Mouse (Mus musculus) MEL (cell line): ENCODE measurements around the gene Rab13. TPM values are rescaled to one million over a fixed set of nuclear protein-coding genes. Genes with fewer than 3 reads are reported as not detected.
A peak's percentile ranks its signal among the peaks of the same experiment; 100 is the strongest.

ENCODE experiments used
- DNase-seq: peaks from one replicate; pipeline ENCODE4 v3.0.0; 2011; ENCODE audit warnings: low read depth, low spot score
- H3K27ac ChIP-seq: 2 replicates; pipeline ENCODE4 v1.5.1; 2012; ENCODE audit warnings: low read depth, mild to moderate bottlenecking, control low read depth, low read length, moderate library complexity; ENCODE audit not compliant: control insufficient read depth
- H3K27me3 ChIP-seq, 2 experiments: fragments of 150-350 bp in 1 of 2; sonication (generic) in 1 of 2; 2 replicates each; pipeline ENCODE4 v1.6.1; 2012; ENCODE audit warnings: low read length in 2 of 2, mild to moderate bottlenecking in 2 of 2, improper control_type of control experiment in 1 of 2, moderate library complexity in 1 of 2; ENCODE audit not compliant: insufficient read depth in 2 of 2, control insufficient read depth in 1 of 2
- H3K36me3 ChIP-seq, 2 experiments: 2 replicates each; pipeline ENCODE4 v1.6.1; 2012 to 2014; ENCODE audit warnings: low read length in 2 of 2, improper control_type of control experiment in 1 of 2, inconsistent platforms in 1 of 2, mild to moderate bottlenecking in 1 of 2; ENCODE audit not compliant: insufficient read depth in 2 of 2, control insufficient read depth in 1 of 2
- H3K4me1 ChIP-seq, 2 experiments: fragments of 150-350 bp in 1 of 2; sonication (generic) in 1 of 2; 2 replicates each; pipeline ENCODE4 v1.6.1; 2012; ENCODE audit warnings: low read length in 2 of 2, improper control_type of control experiment in 1 of 2, mild to moderate bottlenecking in 1 of 2; ENCODE audit not compliant: insufficient read depth in 2 of 2, control insufficient read depth in 1 of 2
- H3K4me3 ChIP-seq, 2 experiments: fragments of 150-350 bp in 1 of 2; sonication (generic) in 1 of 2; 2 replicates each; pipeline ENCODE4 v1.5.1; 2012; ENCODE audit warnings: low read depth in 2 of 2, low read length in 2 of 2, mild to moderate bottlenecking in 2 of 2, moderate library complexity in 2 of 2, control low read depth in 1 of 2, improper control_type of control experiment in 1 of 2; ENCODE audit not compliant: control insufficient read depth in 1 of 2, insufficient read depth in 1 of 2
- H3K79me2 ChIP-seq: 2 replicates; pipeline ENCODE4 v1.6.1; 2012; ENCODE audit warnings: mild to moderate bottlenecking, low read length, moderate library complexity; ENCODE audit not compliant: control insufficient read depth, poor library complexity, insufficient read depth
- H3K9ac ChIP-seq: 2 replicates; pipeline ENCODE4 v1.6.1; 2012; ENCODE audit warnings: low read depth, mild to moderate bottlenecking, control low read depth, low read length, moderate library complexity; ENCODE audit not compliant: control insufficient read depth, poor library complexity, severe bottlenecking
- H3K9me3 ChIP-seq: fragments of 150-350 bp; sonication (generic); replicated peaks from 2 replicates; pipeline ENCODE4 v1.6.1; 2012; ENCODE audit warnings: mild to moderate bottlenecking, low read length, improper control_type of control experiment, moderate library complexity; ENCODE audit not compliant: insufficient read depth
- BHLHE40 ChIP-seq: IDR thresholded peaks from 2 replicates; pipeline ENCODE4 v1.6.1; 2012; ENCODE audit warnings: low read depth, mild to moderate bottlenecking, inconsistent platforms, low read length, improper control_type of control experiment, borderline replicate concordance
- CHD1 ChIP-seq: IDR thresholded peaks from 2 replicates; pipeline ENCODE4 v1.6.1; 2012; ENCODE audit warnings: low read depth, mild to moderate bottlenecking, inconsistent platforms, low read length, improper control_type of control experiment
- CHD2 ChIP-seq: IDR thresholded peaks from 2 replicates; pipeline ENCODE4 v1.6.1; 2011; ENCODE audit warnings: low read length, improper control_type of control experiment
- E2F4 ChIP-seq: IDR thresholded peaks from 2 replicates; pipeline ENCODE4 v1.6.1; 2011; ENCODE audit warnings: low read depth, low read length, improper control_type of control experiment, borderline replicate concordance
- ELF1 ChIP-seq: IDR thresholded peaks from 2 replicates; pipeline ENCODE4 v1.6.1; 2014; ENCODE audit warnings: low read depth, mild to moderate bottlenecking, inconsistent platforms, low read length, improper control_type of control experiment, moderate library complexity
- EP300 ChIP-seq, 2 experiments: IDR thresholded peaks; 2 replicates each; pipeline ENCODE4 v1.6.1; 2011; ENCODE audit warnings: improper control_type of control experiment in 2 of 2, low read length in 2 of 2, low read depth in 1 of 2, mild to moderate bottlenecking in 1 of 2
- GABPA ChIP-seq: IDR thresholded peaks from 2 replicates; pipeline ENCODE4 v1.6.1; 2012; ENCODE audit warnings: low read depth, mild to moderate bottlenecking, inconsistent platforms, low read length, improper control_type of control experiment, moderate library complexity
- GATA1 ChIP-seq: IDR thresholded peaks from 2 replicates; pipeline ENCODE4 v1.6.1; 2011; ENCODE audit warnings: low read depth, low read length, improper control_type of control experiment
- HCFC1 ChIP-seq: IDR thresholded peaks from 2 replicates; pipeline ENCODE4 v1.6.1; 2012; ENCODE audit warnings: low read depth, mild to moderate bottlenecking, inconsistent platforms, low read length, improper control_type of control experiment, moderate library complexity
- JUND ChIP-seq: IDR thresholded peaks from 2 replicates; pipeline ENCODE4 v1.6.1; 2011; ENCODE audit warnings: low read depth, mild to moderate bottlenecking, improper control_type of control experiment, low read length
- KAT2A ChIP-seq: conservative IDR thresholded peaks from 2 replicates; pipeline ENCODE4 v1.6.1; 2012; ENCODE audit warnings: low read depth, low read length, improper control_type of control experiment, inconsistent platforms
- MAFK ChIP-seq: IDR thresholded peaks from 2 replicates; pipeline ENCODE4 v1.6.1; 2011; ENCODE audit warnings: low read depth, mild to moderate bottlenecking, low read length, improper control_type of control experiment, borderline replicate concordance
- MAX ChIP-seq: IDR thresholded peaks from 2 replicates; pipeline ENCODE4 v1.6.1; 2011; ENCODE audit warnings: low read length, improper control_type of control experiment
- MAZ ChIP-seq: IDR thresholded peaks from 2 replicates; pipeline ENCODE4 v1.6.1; 2012; ENCODE audit warnings: low read depth, mild to moderate bottlenecking, inconsistent platforms, low read length, improper control_type of control experiment
- MYB ChIP-seq: IDR thresholded peaks from 2 replicates; pipeline ENCODE4 v1.6.1; 2011; ENCODE audit warnings: mild to moderate bottlenecking, low read depth, low read length, improper control_type of control experiment
- MYC ChIP-seq: IDR thresholded peaks from 2 replicates; pipeline ENCODE4 v1.6.1; 2011; ENCODE audit warnings: low read depth, mild to moderate bottlenecking, low read length, improper control_type of control experiment, moderate library complexity
- NELFE ChIP-seq: IDR thresholded peaks from 2 replicates; pipeline ENCODE4 v1.6.1; 2011; ENCODE audit warnings: low read depth, low read length, improper control_type of control experiment
- NRF1 ChIP-seq: IDR thresholded peaks from 2 replicates; pipeline ENCODE4 v1.6.1; 2014; ENCODE audit warnings: low read depth, mild to moderate bottlenecking, inconsistent platforms, low read length, improper control_type of control experiment, moderate library complexity; ENCODE audit not compliant: poor library complexity, insufficient read depth, severe bottlenecking
- POLR2A ChIP-seq, 2 experiments: IDR thresholded peaks; 2 replicates each; pipeline ENCODE4 v1.6.1; 2011 to 2012; ENCODE audit warnings: low read length in 2 of 2, mild to moderate bottlenecking in 2 of 2, control low read depth in 1 of 2, improper control_type of control experiment in 1 of 2, low read depth in 1 of 2, moderate library complexity in 1 of 2; ENCODE audit not compliant: control insufficient read depth in 1 of 2, insufficient read depth in 1 of 2, poor library complexity in 1 of 2
- POLR2AphosphoS2 ChIP-seq: IDR thresholded peaks from 2 replicates; pipeline ENCODE4 v1.6.1; 2011; ENCODE audit warnings: low read length, improper control_type of control experiment
- POLR2AphosphoS5 ChIP-seq: IDR thresholded peaks from 2 replicates; pipeline ENCODE4 v1.6.1; 2012; ENCODE audit warnings: low read depth, borderline replicate concordance, mild to moderate bottlenecking, inconsistent platforms, low read length, moderate library complexity, mixed read lengths
- RAD21 ChIP-seq: IDR thresholded peaks from 2 replicates; pipeline ENCODE4 v1.6.1; 2011; ENCODE audit warnings: mild to moderate bottlenecking, low read depth, low read length, improper control_type of control experiment
- RCOR1 ChIP-seq: IDR thresholded peaks from 2 replicates; pipeline ENCODE4 v1.6.1; 2012; ENCODE audit warnings: low read depth, mild to moderate bottlenecking, inconsistent platforms, low read length, improper control_type of control experiment
- SIN3A ChIP-seq: IDR thresholded peaks from 2 replicates; pipeline ENCODE4 v1.6.1; 2012; ENCODE audit warnings: low read length, improper control_type of control experiment, inconsistent platforms
- SMC3 ChIP-seq: IDR thresholded peaks from 2 replicates; pipeline ENCODE4 v1.6.1; 2011; ENCODE audit warnings: low read depth, low read length, improper control_type of control experiment
- TAL1 ChIP-seq: IDR thresholded peaks from 2 replicates; pipeline ENCODE4 v1.6.1; 2012; ENCODE audit warnings: mild to moderate bottlenecking, inconsistent platforms, low read length, moderate library complexity, mixed read lengths
- TBP ChIP-seq: IDR thresholded peaks from 2 replicates; pipeline ENCODE4 v1.8.0; 2011; ENCODE audit warnings: low read depth, low read length, improper control_type of control experiment
- TCF12 ChIP-seq: IDR thresholded peaks from 2 replicates; pipeline ENCODE4 v1.6.1; 2014; ENCODE audit warnings: low read depth, mild to moderate bottlenecking, inconsistent platforms, low read length, improper control_type of control experiment, moderate library complexity
- UBTF ChIP-seq: IDR thresholded peaks from 2 replicates; pipeline ENCODE4 v1.6.1; 2012; ENCODE audit warnings: low read depth, mild to moderate bottlenecking, inconsistent platforms, low read length, improper control_type of control experiment, moderate library complexity, borderline replicate concordance; ENCODE audit not compliant: insufficient read depth
- USF1 ChIP-seq: IDR thresholded peaks from 2 replicates; pipeline ENCODE4 v1.6.1; 2014; ENCODE audit warnings: low read depth, mild to moderate bottlenecking, inconsistent platforms, low read length, improper control_type of control experiment, moderate library complexity
- USF2 ChIP-seq, 2 experiments: IDR thresholded peaks; 2 replicates each; pipeline ENCODE4 v1.6.1; 2011 to 2012; ENCODE audit warnings: improper control_type of control experiment in 2 of 2, low read length in 2 of 2, borderline replicate concordance in 1 of 2, inconsistent platforms in 1 of 2, low read depth in 1 of 2, mild to moderate bottlenecking in 1 of 2; ENCODE audit not compliant: insufficient read depth in 1 of 2
- ZC3H11A ChIP-seq: IDR thresholded peaks from 2 replicates; pipeline ENCODE4 v1.6.1; 2012; ENCODE audit warnings: low read depth, mild to moderate bottlenecking, inconsistent platforms, low read length, improper control_type of control experiment
- ZKSCAN1 ChIP-seq: IDR thresholded peaks from 2 replicates; pipeline ENCODE4 v1.6.1; 2012; ENCODE audit warnings: low read depth, mild to moderate bottlenecking, inconsistent platforms, low read length, improper control_type of control experiment, moderate library complexity
- ZMIZ1 ChIP-seq: IDR thresholded peaks from 2 replicates; pipeline ENCODE4 v1.6.1; 2012; ENCODE audit warnings: low read depth, mild to moderate bottlenecking, inconsistent platforms, low read length, improper control_type of control experiment, moderate library complexity
- ZNF384 ChIP-seq: IDR thresholded peaks from 2 replicates; pipeline ENCODE4 v1.6.1; 2012; ENCODE audit warnings: low read depth, mild to moderate bottlenecking, inconsistent platforms, low read length, improper control_type of control experiment
- polyA plus RNA-seq, 2 experiments: library from polyadenylated mRNA; stranded (reverse) in 1 of 2; unstranded in 1 of 2; fragments of >175 nt in 1 of 2; fragments of >200 nt in 1 of 2; gene quantifications; 2 replicates each; pipeline versions ENCODE4 v1.2.1 to v1.2.4; 2012; ENCODE audit warnings: low replicate concordance in 2 of 2, low read depth in 1 of 2; ENCODE audit not compliant: insufficient read length in 2 of 2, insufficient read depth in 1 of 2, missing spikeins in 1 of 2
- total RNA-seq: library from RNA; depleted of rRNA; stranded (reverse); fragments of 300-350 nt; gene quantifications from 2 replicates; pipeline ENCODE4 v1.2.3, GENCODE M21; 2012

Rab13 gene
- total and polyA plus RNA-seq, 3 experiments: 5.1 to 7.7 TPM; not detected in 1

- H3K4me1 ChIP-seq: peaks cover 7 to 10% of the 10 kb centered on the region in 2 experiments; a peak in 2 of 4 replicates
- peaks cover 7% of the 10 kb centered on the region for H3K79me2 ChIP-seq
- peak; percentile 98 for DNase-seq
- H3K27me3 ChIP-seq: no peaks in the 10 kb centered on the region
- peak within 1 kb of the TSS; percentile 78 for H3K9ac ChIP-seq
- peak within 1 kb of the TSS; percentile 72 to 98 for H3K4me3 ChIP-seq
- peaks cover 0 to 7% of the 10 kb centered on the region in 2 experiments; a peak in 2 of 4 replicates for H3K36me3 ChIP-seq
- H3K9me3 ChIP-seq: no peaks in the 10 kb centered on the region
- H3K27ac ChIP-seq: peak within 1 kb of the TSS; percentile 47
- TF ChIP-seq POLR2AphosphoS2: peak; percentile 79; the same call in 1 of the 2 replicates
- no peak for TF ChIP-seq SMC3
- peak; percentile 92 for TF ChIP-seq NELFE
- TF ChIP-seq CHD1: peak; percentile 63; the same call in 1 of the 2 replicates
- TF ChIP-seq MYB: 0 out of 2 replicates have a peak, but pooled peaks have one; percentile 7
- peak; percentile 7; the same call in 1 of the 2 replicates for TF ChIP-seq USF1
- no peak; the same call in 1 of the 2 replicates for TF ChIP-seq BHLHE40
- TF ChIP-seq ZNF384: no peak
- peak; percentile 59; the same call in 1 of the 2 replicates for TF ChIP-seq TBP
- no peak for TF ChIP-seq ZC3H11A
- TF ChIP-seq EP300 (IDR thresholded peaks at IDR 0.05; ENCODE audit: low read depth in 1 of 2, low read length in 2 of 2): no peak
- TF ChIP-seq ZKSCAN1: no peak
- no peak for TF ChIP-seq TAL1
- TF ChIP-seq JUND: no peak
- no peak for TF ChIP-seq MAFK
- peak; percentile 78 for TF ChIP-seq SIN3A
- TF ChIP-seq GATA1: no peak
- TF ChIP-seq UBTF: 0 out of 2 replicates have a peak, but pooled peaks have one; percentile 40
- no peak for TF ChIP-seq E2F4
- TF ChIP-seq MYC: no peak
- TF ChIP-seq MAX: peak; percentile 22; the same call in 1 of the 2 replicates
- peak; percentile 88 for TF ChIP-seq MAZ
- no peak; the same call in 1 of the 2 replicates for TF ChIP-seq ELF1
- peak; percentile 68; the same call in 1 of the 2 replicates for TF ChIP-seq CHD2
- TF ChIP-seq ZMIZ1: peak; percentile 97
- no peak for TF ChIP-seq POLR2AphosphoS5
- peak; percentile 71 for TF ChIP-seq HCFC1
- no peak for TF ChIP-seq RCOR1
- no peak for TF ChIP-seq KAT2A
- TF ChIP-seq NRF1: no peak
- no peak for TF ChIP-seq GABPA
- TF ChIP-seq RAD21: no peak
- TF ChIP-seq POLR2A (IDR thresholded peaks at IDR 0.05; ENCODE audit: control insufficient read depth in 1 of 2, insufficient read depth in 1 of 2, low read depth in 1 of 2, low read length in 2 of 2, poor library complexity in 1 of 2): peak; percentile 86 to 90; a peak in 3 of 4 replicates
- TF ChIP-seq TCF12: peak; percentile 45; the same call in 1 of the 2 replicates
- no peak for TF ChIP-seq USF2 (IDR thresholded peaks at IDR 0.05; ENCODE audit: borderline replicate concordance in 1 of 2, insufficient read depth in 1 of 2, low read depth in 1 of 2, low read length in 2 of 2)
Observed at GRCm38 (mm10) chr3:90247960-90248745, 34.7 kb downstream of the Rab13 start, which contains the start of gene Slc39a1. Gene Slc39a1, plus strand, starts transcription at chr3:90248172.
